Mouse (Mus musculus) liver, embryonic 11.5 days (tissue): ENCODE measurements around the gene Atp8b4. TPM values are rescaled to one million over a fixed set of nuclear protein-coding genes. Genes with fewer than 3 reads are reported as not detected.

ENCODE experiments used
- ATAC-seq: fragments of 200-750 bp; cut with Nextera tagmentation; replicated peaks from 2 replicates; pipeline ENCODE4 v1.8.0; 2017; ENCODE audit warnings: moderate number of reproducible peaks, mild to moderate bottlenecking, moderate TSS enrichment, moderate library complexity; ENCODE audit not compliant: low FRiP score
- DNase-seq: peaks from one replicate; pipeline ENCODE4 v3.0.0-alpha.2; 2017; ENCODE audit warnings: low spot score
- H3K27ac ChIP-seq: fragments of 300-500 bp; sonication (generic); 2 replicates; pipeline ENCODE4 v1.5.1; 2014; ENCODE audit warnings: mild to moderate bottlenecking, low read depth, low read length, control low read depth
- H3K27me3 ChIP-seq: fragments of 300-500 bp; sonication (generic); replicated peaks from 2 replicates; pipeline ENCODE4 v1.6.1; 2014; ENCODE audit warnings: low read length, mixed read lengths; ENCODE audit not compliant: control insufficient read depth, insufficient read depth
- H3K36me3 ChIP-seq: fragments of 300-500 bp; sonication (generic); 2 replicates; pipeline ENCODE4 v1.6.1; 2014; ENCODE audit warnings: mild to moderate bottlenecking, low read length, moderate library complexity, mixed read lengths; ENCODE audit not compliant: control insufficient read depth, insufficient read depth
- H3K4me1 ChIP-seq: fragments of 300-500 bp; sonication (generic); replicated peaks from 2 replicates; pipeline ENCODE4 v1.6.1; 2014; ENCODE audit warnings: low read length, mixed read lengths; ENCODE audit not compliant: control insufficient read depth, insufficient read depth
- H3K4me2 ChIP-seq: fragments of 300-500 bp; sonication (generic); 2 replicates; pipeline ENCODE4 v1.6.1; 2014; ENCODE audit warnings: mild to moderate bottlenecking, control low read depth, moderate library complexity
- H3K4me3 ChIP-seq: fragments of 300-500 bp; sonication (generic); 2 replicates; pipeline ENCODE4 v1.5.1; 2014; ENCODE audit warnings: low read depth, low read length, control low read depth
- H3K9ac ChIP-seq: fragments of 300-500 bp; sonication (generic); 2 replicates; pipeline ENCODE4 v1.6.1; 2014; ENCODE audit warnings: low read depth, low read length, control low read depth
- H3K9me3 ChIP-seq: fragments of 300-500 bp; sonication (generic); 2 replicates; pipeline ENCODE4 v1.6.1; 2016; ENCODE audit warnings: low read length, inconsistent platforms, mixed read lengths; ENCODE audit not compliant: control insufficient read depth
- WGBS: fragments of 180-500 bp; shearing (Covaris S2); extraction: QIAGEN DNeasy Blood & Tissue Kit; methylation state at CpG from one replicate; pipeline ENCODE4 v1.1.7; 2014; 5-methylcytosine and 5-hydroxymethylcytosine counted together
- polyA plus RNA-seq: library from polyadenylated mRNA; unstranded; fragments of >200 nt; fragmentation: Nextera tagmentation; extraction: Ambion mirVana; gene quantifications from 2 replicates; pipeline ENCODE4 v1.2.1, GENCODE M21; 2014

Atp8b4 gene
- polyA plus RNA-seq, 1 experiment from 2014 or later, result 2.2 TPM

GRCm38 (mm10) chr2:126399454-126399853 lies 101.0 kb downstream of the Atp8b4 start:
- H3K27ac ChIP-seq, result no peak overlapping the region
- 91% methylated on average over 2 of the region's 2 CpGs for WGBS
- no peak overlapping the region for H3K4me2 ChIP-seq
- H3K4me3 ChIP-seq, result no peak overlapping the region
- no peak for ATAC-seq
- no peak overlapping the region for H3K9ac ChIP-seq
- H3K9me3 ChIP-seq, result no peaks in the 10 kb centered on the region
- DNase-seq, result no peak
- H3K4me1 ChIP-seq, result no peaks in the 10 kb centered on the region
- H3K36me3 ChIP-seq, result no peaks in the 10 kb centered on the region
- no peaks in the 10 kb centered on the region for H3K27me3 ChIP-seq

GRCm38 (mm10) chr2:126399017-126399416 lies 101.5 kb downstream of the Atp8b4 start:
- H3K36me3 ChIP-seq, result no peaks in the 10 kb centered on the region
- DNase-seq (no peak), ATAC-seq (no peak)
- H3K27me3 ChIP-seq, result no peaks in the 10 kb centered on the region
- 57% methylated on average over 2 of the region's 2 CpGs for WGBS
- H3K27ac ChIP-seq, result no peak overlapping the region
- no peaks in the 10 kb centered on the region for H3K4me1 ChIP-seq
- H3K4me3 ChIP-seq, result no peak overlapping the region
- H3K9ac ChIP-seq, result no peak overlapping the region
- no peak overlapping the region for H3K4me2 ChIP-seq
- H3K9me3 ChIP-seq, result no peaks in the 10 kb centered on the region

GRCm38 (mm10) chr2:126398216-126398615 lies 102.3 kb downstream of the Atp8b4 start:
- Histone ChIP-seq H3K4me2 (no peak overlapping the region), H3K27me3 (no peaks in the 10 kb centered on the region), H3K27ac (no peak overlapping the region), H3K4me3 (no peak overlapping the region), H3K9me3 (no peaks in the 10 kb centered on the region), H3K9ac (no peak overlapping the region), H3K36me3 (no peaks in the 10 kb centered on the region), H3K4me1 (no peaks in the 10 kb centered on the region)
- ATAC-seq (no peak), DNase-seq (no peak)
- 53% methylated on average over 2 of the region's 2 CpGs for WGBS

GRCm38 (mm10) chr2:126397513-126397912 lies 103.0 kb downstream of the Atp8b4 start:
- H3K4me1 ChIP-seq, result no peaks in the 10 kb centered on the region
- no peak for ATAC-seq
- no peak overlapping the region for H3K4me2 ChIP-seq
- H3K36me3 ChIP-seq, result no peaks in the 10 kb centered on the region
- H3K27me3 ChIP-seq, result no peaks in the 10 kb centered on the region
- H3K9ac ChIP-seq, result no peak overlapping the region
- H3K27ac ChIP-seq, result no peak overlapping the region
- no peak for DNase-seq
- no peaks in the 10 kb centered on the region for H3K9me3 ChIP-seq
- WGBS, result 57% methylated on average over 8 of the region's 8 CpGs
- no peak overlapping the region for H3K4me3 ChIP-seq

- Histone ChIP-seq H3K27ac (no peak overlapping the region), H3K36me3 (no peaks in the 10 kb centered on the region), H3K4me2 (no peak overlapping the region), H3K9me3 (no peaks in the 10 kb centered on the region), H3K4me3 (no peak overlapping the region), H3K4me1 (no peaks in the 10 kb centered on the region), H3K9ac (no peak overlapping the region), H3K27me3 (no peaks in the 10 kb centered on the region)
- DNase-seq, result no peak
- 71% methylated on average over 2 of the region's 2 CpGs for WGBS
- no peak for ATAC-seq
Measured at GRCm38 (mm10) chr2:126394924-126395323, 105.5 kb downstream of the Atp8b4 start.

- ATAC-seq (no peak), DNase-seq (no peak)
- WGBS, result 69% methylated on average over 8 of the region's 8 CpGs
Measured at GRCm38 (mm10) chr2:126387458-126388037, 112.9 kb downstream of the Atp8b4 start.

GRCm38 (mm10) chr2:126386056-126386455 lies 114.4 kb downstream of the Atp8b4 start:
- H3K4me1 ChIP-seq, result no peaks in the 10 kb centered on the region
- H3K9me3 ChIP-seq, result no peaks in the 10 kb centered on the region
- no peak overlapping the region for H3K27ac ChIP-seq
- no peak overlapping the region for H3K4me3 ChIP-seq
- H3K9ac ChIP-seq, result no peak overlapping the region
- no peak for DNase-seq
- H3K4me2 ChIP-seq, result no peak overlapping the region
- H3K27me3 ChIP-seq, result no peaks in the 10 kb centered on the region
- H3K36me3 ChIP-seq, result no peaks in the 10 kb centered on the region
- no peak for ATAC-seq

More at GRCm38 (mm10) chr2:126387458-126388037, 112.9 kb downstream of the Atp8b4 start:
- Histone ChIP-seq H3K27me3 (no peaks in the 10 kb centered on the region), H3K4me2 (no peak overlapping the region), H3K4me3 (no peak overlapping the region), H3K27ac (no peak overlapping the region), H3K9me3 (no peaks in the 10 kb centered on the region), H3K4me1 (no peaks in the 10 kb centered on the region), H3K36me3 (no peaks in the 10 kb centered on the region), H3K9ac (no peak overlapping the region)

- Histone ChIP-seq H3K4me2 (no peak overlapping the region), H3K4me1 (no peaks in the 10 kb centered on the region), H3K27me3 (no peaks in the 10 kb centered on the region), H3K36me3 (no peaks in the 10 kb centered on the region), H3K27ac (no peak overlapping the region), H3K4me3 (no peak overlapping the region), H3K9me3 (no peaks in the 10 kb centered on the region), H3K9ac (no peak overlapping the region)
- ATAC-seq (no peak), DNase-seq (no peak)
- WGBS, result 89% methylated on average over 5 of the region's 5 CpGs
Measured at GRCm38 (mm10) chr2:126380300-126380699, 120.2 kb downstream of the Atp8b4 start.

GRCm38 (mm10) chr2:126371634-126372033 lies 128.8 kb downstream of the Atp8b4 start:
- Histone ChIP-seq H3K9ac (no peak overlapping the region), H3K9me3 (no peaks in the 10 kb centered on the region), H3K27me3 (no peaks in the 10 kb centered on the region), H3K27ac (no peak overlapping the region), H3K4me3 (no peak overlapping the region), H3K4me1 (no peaks in the 10 kb centered on the region), H3K36me3 (no peaks in the 10 kb centered on the region), H3K4me2 (no peak overlapping the region)
- ATAC-seq, result no peak
- 64% methylated on average over 8 of the region's 8 CpGs for WGBS
- DNase-seq, result no peak
